Mouse (Mus musculus): ENCODE results near the gene Ube3a.
A peak's percentile ranks its signal among the peaks of the same experiment; 100 is the strongest.

Ube3a gene

GRCm38 (mm10) chr7:59228045-59228865 lies at the start of gene Ube3a:
TSS of gene Ube3a (plus strand) at chr7:59228750.
- peak; percentile 98 to 99 for DNase-seq

GRCm38 (mm10) chr7:59192831-59193230 lies 35.7 kb upstream of the Ube3a start:
- DNase-seq: no peak

DNA sequence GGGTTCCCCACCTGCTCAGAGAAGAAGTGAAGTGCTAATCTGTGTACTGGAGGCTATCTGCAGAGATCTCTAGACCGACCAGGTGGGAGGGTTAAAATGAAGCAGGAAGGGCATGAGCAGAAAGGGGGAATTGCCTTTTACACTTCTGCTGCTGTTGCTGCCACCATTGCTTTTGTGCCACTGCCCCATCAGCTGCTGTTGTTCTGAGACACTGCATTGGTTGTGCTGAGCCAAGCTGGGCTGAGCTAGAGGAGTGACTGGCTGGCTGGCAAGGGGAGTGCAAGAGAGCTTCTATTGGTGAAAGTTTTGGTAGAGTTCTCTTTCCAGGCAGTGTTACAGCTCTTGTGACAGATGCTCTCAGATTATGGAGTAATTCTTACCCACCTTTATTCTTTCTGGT lies 13.6 kb upstream of the Ube3a start:
- DNase-seq: no peak

DNA sequence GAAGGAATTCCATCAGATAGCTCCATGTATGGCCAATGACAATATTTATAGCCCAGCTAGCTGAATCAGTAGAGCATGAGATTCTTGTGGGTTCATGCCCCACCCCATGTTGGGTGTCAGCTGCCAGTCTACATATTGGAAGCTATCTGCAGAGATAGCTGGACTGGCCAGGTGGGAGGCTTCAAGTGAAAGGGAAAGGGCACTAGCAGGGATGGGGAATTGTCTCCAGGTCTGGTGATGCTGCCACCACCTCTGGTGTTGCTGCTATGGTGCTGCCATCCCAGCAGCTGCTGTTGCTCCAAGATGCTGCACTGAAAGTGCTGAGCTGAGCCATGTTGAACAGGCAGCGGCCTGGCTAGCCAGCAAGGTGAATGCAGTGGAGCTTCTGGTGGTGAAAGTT lies 7.3 kb upstream of the Ube3a start:
- no peak for DNase-seq

- no peak for DNase-seq
Observed at GRCm38 (mm10) chr7:59228866-59229182, 274 bp downstream of the Ube3a start.

DNA sequence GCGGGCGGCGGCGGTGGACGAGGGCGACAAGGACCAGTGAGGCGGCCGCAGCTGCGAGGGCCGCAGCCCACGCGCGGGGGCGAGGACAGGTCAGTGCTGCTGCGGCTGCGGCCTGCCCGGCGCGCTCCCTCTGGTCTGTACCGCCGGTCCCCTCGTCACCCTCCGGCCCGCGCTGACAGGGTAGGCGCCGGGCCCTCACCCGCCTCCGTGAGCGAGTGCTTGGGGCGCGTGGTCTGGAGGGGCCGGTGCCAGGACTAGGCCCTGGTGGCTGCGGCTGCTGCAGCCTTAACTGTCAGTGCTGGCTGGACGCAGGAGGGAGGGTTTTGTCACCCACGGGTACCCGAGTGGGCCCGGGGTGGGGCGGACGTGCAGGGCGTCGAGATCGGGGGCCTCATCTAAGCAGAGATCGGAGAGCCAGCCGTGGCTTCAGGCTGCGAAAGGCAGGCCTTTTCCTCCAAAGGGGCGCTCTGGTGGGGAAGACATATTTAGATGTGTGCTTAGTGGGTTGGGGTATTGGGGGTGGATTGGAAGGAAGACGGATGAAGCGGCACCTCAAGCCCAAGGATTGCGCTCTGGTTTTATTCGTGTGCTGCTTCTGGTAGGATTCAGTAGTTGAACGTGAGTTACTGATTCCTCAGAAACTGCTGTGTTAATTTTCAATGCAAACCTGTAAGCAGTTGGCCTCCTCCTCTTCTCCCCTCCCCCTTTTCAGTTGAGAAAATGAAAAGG lies 797 bp downstream of the Ube3a start:
- DNase-seq: no peak

DNA sequence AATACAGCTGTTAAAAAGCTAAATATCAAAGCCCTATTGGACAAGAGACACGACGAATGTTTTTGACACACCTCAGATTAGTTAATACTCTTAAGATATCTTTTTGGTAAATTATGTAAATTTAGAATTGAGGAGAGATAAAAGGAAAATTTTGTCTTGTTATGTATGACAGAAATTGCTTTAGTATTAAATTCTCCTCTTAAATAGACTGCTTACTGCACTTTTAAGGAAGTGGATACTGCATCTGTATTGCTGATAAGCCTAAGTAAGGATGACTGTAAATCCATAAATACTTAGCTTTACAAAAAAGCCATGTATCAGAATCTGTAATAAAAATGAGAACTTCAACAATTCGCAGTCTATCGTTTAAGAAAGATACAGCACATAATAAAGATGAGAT lies 1.8 kb downstream of the Ube3a start:
- DNase-seq: no peak

DNA sequence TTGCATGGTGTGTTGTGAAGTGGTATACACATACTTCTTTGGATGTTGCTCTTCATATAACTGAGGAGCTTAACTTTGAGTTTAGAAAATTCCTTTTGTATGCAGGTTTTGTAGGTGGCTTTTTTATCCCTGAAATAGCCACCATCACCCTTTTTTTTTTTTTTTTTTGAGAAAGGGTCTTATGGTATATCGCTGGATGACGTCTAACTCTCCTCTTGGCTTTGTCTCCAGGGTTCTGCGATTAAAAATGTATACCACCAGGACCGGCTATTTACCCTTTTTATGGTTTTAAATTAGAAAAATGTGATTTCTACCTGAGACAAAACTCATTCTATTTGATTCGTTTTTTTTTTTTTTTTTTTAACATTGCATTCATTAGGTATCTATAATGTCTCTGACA lies 2.2 kb downstream of the Ube3a start:
- DNase-seq: no peak

DNA sequence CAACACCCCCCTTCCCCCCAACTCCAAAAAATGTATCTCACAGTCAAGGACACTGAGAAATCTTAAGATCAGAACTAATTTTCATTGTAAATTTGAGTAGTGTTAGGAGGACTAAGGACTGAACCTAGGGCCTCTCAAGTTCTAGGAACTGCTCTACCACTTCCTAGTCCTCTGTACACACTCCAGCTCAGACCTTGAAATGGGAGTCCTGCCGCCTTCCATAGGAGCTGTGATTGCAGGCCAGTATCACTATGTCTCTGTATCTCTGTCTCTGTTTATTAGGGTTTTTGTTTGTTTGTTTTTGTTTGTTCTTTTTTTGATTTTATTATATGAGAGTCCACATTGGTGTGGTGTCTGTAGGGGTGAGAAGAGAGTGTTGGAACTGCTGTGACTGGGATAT lies 3.4 kb downstream of the Ube3a start:
- no peak for DNase-seq

GRCm38 (mm10) chr7:59234773-59235401 lies 6.3 kb downstream of the Ube3a start:
- no peak for DNase-seq

DNA sequence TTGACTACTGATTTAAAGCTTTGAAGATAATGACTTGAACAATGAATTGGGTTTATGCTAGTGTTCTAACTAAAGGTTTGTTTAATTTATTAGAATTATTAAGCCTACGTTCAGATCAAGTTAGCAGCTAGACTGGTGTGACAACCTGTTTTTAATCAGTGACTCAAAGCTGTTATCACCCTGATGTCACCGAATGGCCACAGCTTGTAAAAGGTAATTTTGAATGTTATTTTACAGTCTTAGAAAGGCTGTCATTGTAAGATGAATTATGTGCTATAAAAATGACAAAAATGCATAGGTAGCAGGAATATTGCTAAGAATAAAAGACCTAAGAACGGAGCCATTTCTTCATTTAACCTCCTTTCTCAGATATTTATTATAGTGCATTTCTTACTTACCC lies 14.7 kb downstream of the Ube3a start:
- DNase-seq: no peak

DNA sequence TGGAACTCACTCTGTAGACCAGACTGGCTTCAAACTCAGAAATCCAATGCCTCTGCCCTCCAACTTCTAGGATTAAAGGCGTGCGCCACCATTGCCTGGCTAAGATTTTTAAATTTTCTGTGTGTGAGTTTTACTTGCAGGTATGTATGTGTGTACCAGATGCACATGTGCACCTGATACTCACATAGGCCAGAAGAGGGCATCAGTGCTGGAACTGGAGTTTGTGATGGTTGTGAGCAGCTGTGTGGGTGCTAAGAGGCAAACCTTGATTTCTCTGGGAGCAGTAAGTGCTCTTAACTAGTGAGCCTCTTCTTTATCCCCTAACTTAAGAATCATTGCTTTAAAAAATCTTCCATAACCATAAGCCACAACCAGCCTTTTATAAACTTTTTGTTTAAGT lies 17.0 kb downstream of the Ube3a start:
- no peak for DNase-seq

GRCm38 (mm10) chr7:59253373-59253772 lies 24.8 kb downstream of the Ube3a start:
- DNase-seq: no peak

DNA sequence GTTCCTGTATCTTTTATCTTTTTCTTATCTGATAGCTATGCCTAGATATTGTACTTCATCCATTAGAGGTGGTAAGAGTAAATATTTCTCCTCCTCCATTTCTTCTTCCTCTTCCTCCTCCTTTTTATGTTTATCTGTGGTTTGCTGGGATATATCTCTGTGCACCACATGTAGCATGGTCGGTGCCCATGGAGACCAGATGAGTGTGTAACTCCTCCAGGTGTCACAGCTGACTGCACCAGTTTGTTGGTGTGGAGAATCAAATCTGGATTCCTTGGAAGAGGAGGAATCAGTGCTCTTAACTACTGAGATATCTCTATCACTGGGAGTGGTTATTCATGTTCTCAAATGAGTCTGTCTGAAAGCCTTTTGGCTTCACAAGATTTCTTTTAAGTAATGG lies 37.0 kb downstream of the Ube3a start:
- no peak for DNase-seq

- peak in 1 of 2 experiments; percentile 2 for DNase-seq
Observed at GRCm38 (mm10) chr7:59271775-59272174, 43.2 kb downstream of the Ube3a start.

DNA sequence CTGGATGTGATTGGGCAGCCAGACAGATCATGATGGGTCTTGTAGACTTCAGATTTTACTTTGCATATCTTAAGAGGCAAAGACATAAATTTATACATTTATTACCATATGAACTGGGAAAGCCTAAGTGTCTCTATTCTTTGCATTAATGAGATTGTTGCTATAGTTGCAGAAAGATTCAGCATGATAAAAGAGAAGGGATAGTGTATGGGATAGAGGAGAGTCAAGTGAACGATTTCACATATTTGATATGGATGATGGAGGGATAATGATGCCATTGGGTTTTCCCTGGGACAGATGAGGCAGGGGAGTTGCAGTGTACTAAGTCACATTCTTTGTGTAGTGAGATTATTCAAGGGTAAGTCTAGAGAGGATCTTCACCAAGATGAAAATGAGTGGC lies 84.0 kb downstream of the Ube3a start:
- no peak for DNase-seq

DNA sequence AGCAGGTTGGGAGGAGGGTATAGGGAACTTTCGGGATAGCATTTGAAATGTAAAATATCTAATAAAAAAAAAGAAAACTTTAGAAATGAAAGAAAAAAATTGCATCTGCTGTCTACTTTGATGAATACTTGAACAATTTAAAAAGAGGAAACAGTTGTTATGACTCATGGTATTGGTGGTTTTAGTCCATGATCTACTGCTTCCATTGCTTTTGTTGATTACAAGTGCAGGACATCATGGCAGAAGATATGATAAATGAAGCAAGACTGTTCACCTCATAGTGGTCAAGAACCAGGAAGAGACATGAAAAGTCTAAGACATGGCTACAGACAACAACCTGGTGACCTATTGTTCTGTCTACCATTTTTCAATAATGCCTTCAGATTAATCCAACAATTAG lies 94.2 kb downstream of the Ube3a start:
- no peak for DNase-seq
